Mouse (Mus musculus) neural tube, embryonic 11.5 days (tissue): ENCODE results near the gene Setd7. TPM values are rescaled to one million over a fixed set of nuclear protein-coding genes. Genes with fewer than 3 reads are reported as not detected.

ENCODE experiments used
- ATAC-seq: fragments of 200-750 bp; cut with Nextera tagmentation; 2 replicates; pipeline ENCODE4 v1.8.0; 2017; ENCODE audit warnings: moderate number of reproducible peaks, mild to moderate bottlenecking, moderate TSS enrichment, moderate library complexity; ENCODE audit not compliant: insufficient read depth, low FRiP score, low TSS enrichment
- DNase-seq: peaks from one replicate; pipeline ENCODE4 v3.0.0-alpha.2; 2015; ENCODE audit warnings: low spot score
- H3K27ac ChIP-seq: fragments of 300-500 bp; sonication (generic); 2 replicates; pipeline ENCODE4 v1.5.1; 2014; ENCODE audit warnings: low read depth, mild to moderate bottlenecking, low read length
- H3K27me3 ChIP-seq: fragments of 300-500 bp; sonication (generic); 2 replicates; pipeline ENCODE4 v1.6.1; 2014; ENCODE audit warnings: mild to moderate bottlenecking, low read length, mixed read lengths; ENCODE audit not compliant: control insufficient read depth, insufficient read depth
- H3K36me3 ChIP-seq: fragments of 300-500 bp; sonication (generic); 2 replicates; pipeline ENCODE4 v1.6.1; 2014; ENCODE audit warnings: mild to moderate bottlenecking, low read length, moderate library complexity, mixed read lengths; ENCODE audit not compliant: control insufficient read depth, insufficient read depth
- H3K4me1 ChIP-seq: fragments of 300-500 bp; sonication (generic); 2 replicates; pipeline ENCODE4 v1.6.1; 2014; ENCODE audit warnings: low read length, mixed read lengths; ENCODE audit not compliant: control insufficient read depth, insufficient read depth
- H3K4me2 ChIP-seq: fragments of 300-500 bp; sonication (generic); 2 replicates; pipeline ENCODE4 v1.6.1; 2014; ENCODE audit warnings: low read depth, mild to moderate bottlenecking, moderate library complexity
- H3K4me3 ChIP-seq: fragments of 300-500 bp; sonication (generic); 2 replicates; pipeline ENCODE4 v1.5.1; 2014; ENCODE audit warnings: low read depth, low read length
- H3K9ac ChIP-seq: fragments of 300-500 bp; sonication (generic); 2 replicates; pipeline ENCODE4 v1.6.1; 2014; ENCODE audit warnings: mild to moderate bottlenecking, low read length
- H3K9me3 ChIP-seq: fragments of 300-500 bp; sonication (generic); 2 replicates; pipeline ENCODE4 v1.6.1; 2016; ENCODE audit warnings: low read length; ENCODE audit not compliant: control insufficient read depth
- whole genome bisulfite sequencing: fragments of 180-500 bp; shearing (Covaris S2); extraction: QIAGEN DNeasy Blood & Tissue Kit; methylation state at CpG from one replicate; pipeline ENCODE4 v1.1.7; 2014; 5-methylcytosine and 5-hydroxymethylcytosine counted together
- polyA plus RNA-seq: library from polyadenylated mRNA; unstranded; fragments of >200 nt; fragmentation: Nextera tagmentation; extraction: Ambion mirVana; gene quantifications from 2 replicates; pipeline ENCODE4 v1.2.1, GENCODE M21; 2014

Gene Setd7
- polyA plus RNA-seq, 1 experiment from 2014 or later: 4.2 TPM

- DNase-seq: no peak
- ATAC-seq: no peak
- 0 out of 2 replicates have a peak, but pooled peaks cover 2% of the 10 kb centered on the region for H3K36me3 ChIP-seq
- WGBS: 89% methylated on average over 13 of the region's 13 CpGs
- H3K4me2 ChIP-seq: no peak overlapping the region
- H3K9ac ChIP-seq: no peak overlapping the region
- H3K27ac ChIP-seq: no peak overlapping the region
- no peaks in the 10 kb centered on the region for H3K4me1 ChIP-seq
- no peaks in the 10 kb centered on the region for H3K27me3 ChIP-seq
- H3K9me3 ChIP-seq: no peaks in the 10 kb centered on the region
- no peak overlapping the region for H3K4me3 ChIP-seq
Observed at GRCm38 (mm10) chr3:51493272-51493838, 67.3 kb downstream of the Setd7 start.

GRCm38 (mm10) chr3:51490088-51490753 lies 70.5 kb downstream of the Setd7 start:
- Histone ChIP-seq H3K4me3 (no peak overlapping the region), H3K9ac (no peak overlapping the region), H3K36me3 (0 out of 2 replicates have a peak, but pooled peaks cover 2% of the 10 kb centered on the region), H3K27ac (no peak overlapping the region), H3K4me1 (peaks cover under 1% of the 10 kb centered on the region; the same call in 1 of the 2 replicates), H3K4me2 (no peak overlapping the region), H3K27me3 (no peaks in the 10 kb centered on the region), H3K9me3 (no peaks in the 10 kb centered on the region)
- no peak for ATAC-seq
- WGBS: 82% methylated on average over 7 of the region's 7 CpGs
- DNase-seq: no peak

GRCm38 (mm10) chr3:51486491-51487195 lies 74.0 kb downstream of the Setd7 start:
- H3K4me1 ChIP-seq: peaks cover 8% of the 10 kb centered on the region
- no peak for ATAC-seq
- no peak overlapping the region for H3K4me2 ChIP-seq
- 95% methylated on average over 4 of the region's 4 CpGs for WGBS
- H3K36me3 ChIP-seq: no peaks in the 10 kb centered on the region
- H3K9ac ChIP-seq: no peak overlapping the region
- no peak overlapping the region for H3K27ac ChIP-seq
- H3K4me3 ChIP-seq: no peak overlapping the region
- DNase-seq: no peak
- no peaks in the 10 kb centered on the region for H3K27me3 ChIP-seq
- H3K9me3 ChIP-seq: no peaks in the 10 kb centered on the region

GRCm38 (mm10) chr3:51485347-51485746 lies 75.3 kb downstream of the Setd7 start:
- 77% methylated on average over 4 of the region's 4 CpGs for WGBS
- no peak overlapping the region for H3K4me3 ChIP-seq

GRCm38 (mm10) chr3:51484370-51484769 lies 76.3 kb downstream of the Setd7 start:
- Histone ChIP-seq H3K4me2 (peak overlapping the region; percentile 92), H3K36me3 (no peaks in the 10 kb centered on the region), H3K27me3 (no peaks in the 10 kb centered on the region), H3K9ac (peak overlapping the region; percentile 86), H3K27ac (peak overlapping the region; percentile 90), H3K4me1 (peaks cover 8% of the 10 kb centered on the region), H3K9me3 (no peaks in the 10 kb centered on the region), H3K4me3 (peak overlapping the region; percentile 70)
- 0% methylated on average over 33 of the region's 33 CpGs for WGBS
- ATAC-seq (peak; percentile 40), DNase-seq (no peak)

More at GRCm38 (mm10) chr3:51485347-51485746, 75.3 kb downstream of the Setd7 start:
- DNase-seq (no peak), ATAC-seq (no peak)
- peak overlapping the region; percentile 92; the same call in 1 of the 2 replicates for H3K4me2 ChIP-seq
- H3K27ac ChIP-seq: no peak overlapping the region
- H3K9me3 ChIP-seq: no peaks in the 10 kb centered on the region
- H3K36me3 ChIP-seq: no peaks in the 10 kb centered on the region
- H3K4me1 ChIP-seq: peaks cover 8% of the 10 kb centered on the region
- H3K9ac ChIP-seq: no peak overlapping the region; the same call in 1 of the 2 replicates
- H3K27me3 ChIP-seq: no peaks in the 10 kb centered on the region

- Histone ChIP-seq H3K27ac (peak within 1 kb of the TSS; percentile 90), H3K36me3 (no peaks in the 10 kb centered on the region), H3K4me3 (peak within 1 kb of the TSS; percentile 70), H3K4me1 (peaks cover 8% of the 10 kb centered on the region), H3K27me3 (no peaks in the 10 kb centered on the region), H3K9me3 (no peaks in the 10 kb centered on the region), H3K9ac (peak within 1 kb of the TSS; percentile 86), H3K4me2 (peak within 1 kb of the TSS; percentile 92)
- ATAC-seq (peak; percentile 91), DNase-seq (peak; percentile 98)
- WGBS: under 1% methylated on average over 64 of the region's 70 CpGs
Observed at GRCm38 (mm10) chr3:51483741-51484359, 76.8 kb downstream of the Setd7 start, which contains the start of gene Rab33b. Gene Rab33b (plus strand): TSS chr3:51483920.

- Histone ChIP-seq H3K27ac (no peak overlapping the region), H3K36me3 (no peaks in the 10 kb centered on the region), H3K4me2 (peak overlapping the region; percentile 92), H3K4me1 (peaks cover 8% of the 10 kb centered on the region), H3K4me3 (peak overlapping the region; percentile 70; the same call in 1 of the 2 replicates), H3K9ac (no peak overlapping the region), H3K27me3 (no peaks in the 10 kb centered on the region), H3K9me3 (no peaks in the 10 kb centered on the region)
- DNase-seq (no peak), ATAC-seq (no peak)
- 81% methylated on average over 3 of the region's 3 CpGs for WGBS
Observed at GRCm38 (mm10) chr3:51482781-51483180, 77.9 kb downstream of the Setd7 start.

GRCm38 (mm10) chr3:51481881-51482280 lies 78.8 kb downstream of the Setd7 start:
- Histone ChIP-seq H3K4me2 (no peak overlapping the region), H3K4me3 (no peak overlapping the region), H3K27ac (no peak overlapping the region), H3K36me3 (no peaks in the 10 kb centered on the region), H3K9ac (no peak overlapping the region), H3K27me3 (no peaks in the 10 kb centered on the region), H3K4me1 (peaks cover 8% of the 10 kb centered on the region), H3K9me3 (no peaks in the 10 kb centered on the region)
- ATAC-seq (no peak), DNase-seq (no peak)
- 61% methylated on average over 3 of the region's 3 CpGs for WGBS
